10 mouse cellular contexts compared by ENCODE assay signal in the genomic region with DNA sequence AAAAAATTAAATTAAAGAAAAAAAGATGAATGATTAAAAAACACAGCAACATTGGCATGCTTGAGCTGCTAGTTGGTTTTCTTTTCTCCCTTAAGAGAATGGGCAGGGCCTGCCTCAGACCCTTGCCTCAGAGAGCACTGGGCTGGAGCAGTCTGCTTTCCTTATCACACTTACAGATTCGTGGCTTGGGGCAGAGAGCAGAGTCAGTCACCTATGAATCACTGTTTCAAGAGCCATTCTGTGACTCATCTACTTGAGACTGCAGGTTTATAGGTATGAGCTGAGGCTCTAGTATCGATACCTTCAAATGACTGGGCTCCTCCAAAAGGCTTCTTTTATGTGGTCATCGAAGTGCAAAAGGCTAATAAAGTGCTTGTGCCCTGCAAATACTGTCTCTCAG.
"Had no signal": no experiment of that assay in that cellular context is flagged by ENCODE, and none has a peak within 500 bp of the region (broad histone marks: within the 10 kb centered on the region; RNA-seq: fewer than 3 reads in every experiment).

No protein-coding gene starts in this region.

- H3K4me3 ChIP-seq: kidney, embryonic 15.5 days; limb, embryonic 15.5 days; liver, embryonic 12.5 days; lung, embryonic 15.5 days; midbrain, embryonic 12.5 days had no signal

- H3K27ac ChIP-seq: kidney, embryonic 15.5 days; limb, embryonic 15.5 days; liver, embryonic 12.5 days; lung, embryonic 15.5 days; midbrain, embryonic 12.5 days had no signal

- H3K9ac ChIP-seq: kidney, embryonic 15.5 days; limb, embryonic 15.5 days; liver, embryonic 12.5 days; lung, embryonic 15.5 days; midbrain, embryonic 12.5 days had no signal

- H3K36me3 ChIP-seq: kidney, embryonic 15.5 days; limb, embryonic 15.5 days; lung, embryonic 15.5 days; midbrain, embryonic 12.5 days had no signal

- H3K9me3 ChIP-seq: kidney, embryonic 15.5 days; limb, embryonic 15.5 days; liver, embryonic 12.5 days; lung, embryonic 15.5 days; midbrain, embryonic 12.5 days had no signal

- H3K4me1 ChIP-seq: kidney, embryonic 15.5 days; limb, embryonic 15.5 days; lung, embryonic 15.5 days; midbrain, embryonic 12.5 days had no signal

- H3K27me3 ChIP-seq: kidney, embryonic 15.5 days; limb, embryonic 15.5 days; liver, embryonic 12.5 days; lung, embryonic 15.5 days; midbrain, embryonic 12.5 days had no signal

- DNase-seq: kidney, adult 18-20 months; kidney, postnatal 25 days; layer of hippocampus, adult 9-11 months; layer of hippocampus, postnatal 36 days; right cerebral cortex, postnatal 25 days had no signal

- ATAC-seq: liver, embryonic 12.5 days had no signal

- H3K4me2 ChIP-seq: kidney, embryonic 15.5 days; limb, embryonic 15.5 days; liver, embryonic 12.5 days; lung, embryonic 15.5 days; midbrain, embryonic 12.5 days had no signal
